Mouse (Mus musculus) midbrain, embryonic 10.5 days (tissue): Measurements from ENCODE around the gene Rptor. TPM values are rescaled to one million over a fixed set of nuclear protein-coding genes. Genes with fewer than 3 reads are reported as not detected.

Source experiments
- DNase-seq: peaks from one replicate; pipeline ENCODE4 v3.0.0-alpha.2; 2017; ENCODE audit warnings: low spot score
- H3K27ac ChIP-seq: fragments of 300-500 bp; sonication (generic); replicated peaks from 2 replicates; pipeline ENCODE4 v1.5.1; 2016; ENCODE audit warnings: mild to moderate bottlenecking
- H3K27me3 ChIP-seq: fragments of 300-500 bp; sonication (generic); 2 replicates; pipeline ENCODE4 v1.6.1; 2016; ENCODE audit warnings: low read depth, mild to moderate bottlenecking; ENCODE audit not compliant: poor library complexity, severe bottlenecking
- H3K36me3 ChIP-seq: fragments of 300-500 bp; sonication (generic); 2 replicates; pipeline ENCODE4 v1.6.1; 2016; ENCODE audit warnings: mild to moderate bottlenecking, moderate library complexity
- H3K4me1 ChIP-seq: fragments of 300-500 bp; sonication (generic); 2 replicates; pipeline ENCODE4 v1.6.1; 2016
- H3K4me3 ChIP-seq: fragments of 300-500 bp; sonication (generic); 2 replicates; pipeline ENCODE4 v1.5.1; 2016; ENCODE audit warnings: mild to moderate bottlenecking, moderate library complexity
- H3K9me3 ChIP-seq: fragments of 300-500 bp; sonication (generic); replicated peaks from 2 replicates; pipeline ENCODE4 v1.6.1; 2016; ENCODE audit warnings: mild to moderate bottlenecking
- WGBS: fragments of 180-500 bp; shearing (Covaris S2); methylation state at CpG from one replicate; pipeline ENCODE4 v1.1.7; 2016; 5-methylcytosine and 5-hydroxymethylcytosine counted together
- polyA plus RNA-seq: library from polyadenylated mRNA; unstranded; fragments of >200 nt; fragmentation: Nextera tagmentation; extraction: Ambion mirVana; gene quantifications from 2 replicates; pipeline ENCODE4 v1.2.1, GENCODE M21; 2016

Rptor gene
- polyA plus RNA-seq, 1 experiment from 2014 or later: 11.0 TPM

GRCm38 (mm10) chr11:119666567-119667108 lies 63.9 kb downstream of the Rptor start:
- Histone ChIP-seq H3K9me3 (no peaks in the 10 kb centered on the region), H3K27ac (peak overlapping the region; percentile 69), H3K4me3 (no peak overlapping the region), H3K36me3 (no peaks in the 10 kb centered on the region), H3K4me1 (peaks cover 34% of the 10 kb centered on the region), H3K27me3 (no peaks in the 10 kb centered on the region)
- DNase-seq: no peak
- WGBS: 27% methylated on average over 2 of the region's 2 CpGs

- Histone ChIP-seq H3K36me3 (peaks cover 9% of the 10 kb centered on the region), H3K27me3 (no peaks in the 10 kb centered on the region), H3K27ac (peak overlapping the region; percentile 29; the same call in 1 of the 2 replicates), H3K4me1 (peaks cover 38% of the 10 kb centered on the region), H3K4me3 (no peak overlapping the region), H3K9me3 (0 out of 2 replicates have a peak, but pooled peaks cover 3% of the 10 kb centered on the region)
- WGBS: 79% methylated on average over 11 of the region's 11 CpGs
- no peak for DNase-seq
Measured at GRCm38 (mm10) chr11:119670690-119671666, 68.3 kb downstream of the Rptor start.

DNA sequence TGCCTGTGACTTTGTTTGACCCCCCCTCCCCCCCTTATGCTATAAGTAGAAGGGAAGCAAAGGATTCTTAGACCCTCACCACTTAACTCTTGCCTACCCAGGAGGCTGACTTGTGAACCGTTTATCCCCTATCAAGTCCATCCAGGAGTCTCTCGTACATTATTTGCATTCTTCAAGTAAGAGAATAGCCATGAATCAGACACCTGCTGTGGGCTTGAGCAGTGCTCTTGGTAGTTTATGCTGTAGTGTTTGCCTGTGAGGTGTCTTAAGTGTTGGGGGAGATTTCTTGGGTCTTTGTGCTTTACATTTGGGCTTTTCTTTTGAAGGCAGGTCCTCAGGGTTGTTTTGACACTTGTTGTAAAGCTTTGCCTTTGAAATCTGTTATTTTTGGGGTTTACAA lies 69.3 kb downstream of the Rptor start:
- no peak for DNase-seq
- H3K27ac ChIP-seq: no peak overlapping the region
- WGBS: 50% methylated on average over 2 of the region's 2 CpGs
- H3K27me3 ChIP-seq: no peaks in the 10 kb centered on the region
- H3K9me3 ChIP-seq: 0 out of 2 replicates have a peak, but pooled peaks cover 3% of the 10 kb centered on the region
- no peak overlapping the region for H3K4me3 ChIP-seq
- H3K36me3 ChIP-seq: peaks cover 9% of the 10 kb centered on the region
- peaks cover 38% of the 10 kb centered on the region for H3K4me1 ChIP-seq

DNA sequence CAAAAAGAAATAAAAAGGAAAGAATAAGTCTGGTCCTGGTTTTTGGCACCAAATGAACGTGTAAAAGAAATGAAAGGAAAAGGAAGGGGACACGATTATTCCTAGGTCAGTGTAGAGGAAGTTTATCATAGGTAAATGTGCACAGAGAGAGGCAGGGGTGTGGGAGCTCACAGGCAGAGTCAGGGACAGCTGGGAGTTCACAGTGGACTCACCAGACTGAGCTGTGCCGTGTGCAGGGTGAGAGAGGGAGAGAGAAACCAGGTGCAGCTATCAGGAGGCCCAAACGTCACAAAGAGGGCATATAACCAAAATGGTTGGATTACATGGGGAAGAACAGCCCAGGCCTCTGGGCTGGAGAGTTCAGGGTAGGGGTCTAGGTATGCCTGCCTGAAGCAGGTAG lies 70.1 kb downstream of the Rptor start:
- Histone ChIP-seq H3K9me3 (0 out of 2 replicates have a peak, but pooled peaks cover 3% of the 10 kb centered on the region), H3K36me3 (peaks cover 9% of the 10 kb centered on the region), H3K27me3 (no peaks in the 10 kb centered on the region), H3K27ac (no peak overlapping the region), H3K4me3 (no peak overlapping the region), H3K4me1 (peaks cover 33% of the 10 kb centered on the region)
- no peak for DNase-seq
- 78% methylated on average over 4 of the region's 4 CpGs for whole genome bisulfite sequencing

- Histone ChIP-seq H3K9me3 (0 out of 2 replicates have a peak, but pooled peaks cover 3% of the 10 kb centered on the region), H3K27me3 (no peaks in the 10 kb centered on the region), H3K27ac (no peak overlapping the region), H3K4me3 (no peak overlapping the region), H3K36me3 (peaks cover 9% of the 10 kb centered on the region), H3K4me1 (peaks cover 30% of the 10 kb centered on the region)
- 84% methylated on average over 4 of the region's 4 CpGs for WGBS
- DNase-seq: no peak
Measured at GRCm38 (mm10) chr11:119674835-119675234, 72.1 kb downstream of the Rptor start.

GRCm38 (mm10) chr11:119675546-119675945 lies 72.8 kb downstream of the Rptor start:
- Histone ChIP-seq H3K27me3 (no peaks in the 10 kb centered on the region), H3K27ac (0 out of 2 replicates have a peak overlapping the region, but pooled peaks have one; percentile 13), H3K4me3 (no peak overlapping the region), H3K9me3 (0 out of 2 replicates have a peak, but pooled peaks cover 3% of the 10 kb centered on the region), H3K4me1 (peaks cover 30% of the 10 kb centered on the region), H3K36me3 (peaks cover 9% of the 10 kb centered on the region)
- WGBS: 86% methylated on average over 6 of the region's 6 CpGs
- no peak for DNase-seq

DNA sequence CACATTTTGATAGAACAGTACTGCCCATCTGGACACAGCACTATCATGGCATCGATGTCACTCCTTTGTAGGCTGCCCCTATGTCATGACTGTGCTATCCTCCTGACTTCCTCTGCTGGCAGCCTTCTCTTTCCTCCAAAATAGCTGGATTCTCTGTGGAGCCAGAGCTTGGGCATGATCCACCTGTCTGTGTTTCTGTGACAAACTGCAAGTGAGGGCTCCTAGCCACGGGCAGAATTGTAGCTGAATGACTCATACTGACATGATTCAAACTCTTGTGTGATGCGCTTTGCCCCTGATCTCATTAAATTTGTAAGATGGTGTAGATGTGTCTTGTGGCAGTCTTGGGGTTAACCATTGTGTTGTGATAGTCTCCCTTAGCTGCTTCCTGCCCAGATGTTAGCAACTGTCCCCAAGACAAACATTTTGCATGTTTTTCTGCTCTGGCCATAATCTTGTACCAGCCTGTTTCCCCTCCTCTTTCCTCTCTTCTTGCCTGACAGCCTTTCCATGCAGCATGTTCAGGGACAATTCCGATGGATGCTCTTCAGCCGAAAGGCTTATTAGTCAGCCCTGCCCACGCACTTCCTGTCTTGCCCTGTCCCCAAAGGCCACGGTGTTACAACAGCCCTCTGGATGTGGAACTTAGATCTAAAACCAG lies 74.2 kb downstream of the Rptor start:
- Histone ChIP-seq H3K4me1 (peaks cover 19% of the 10 kb centered on the region), H3K9me3 (0 out of 2 replicates have a peak, but pooled peaks cover 3% of the 10 kb centered on the region), H3K36me3 (peaks cover 9% of the 10 kb centered on the region), H3K27me3 (no peaks in the 10 kb centered on the region), H3K4me3 (no peak overlapping the region), H3K27ac (no peak overlapping the region)
- no peak for DNase-seq
- WGBS: 88% methylated on average over 7 of the region's 7 CpGs

DNA sequence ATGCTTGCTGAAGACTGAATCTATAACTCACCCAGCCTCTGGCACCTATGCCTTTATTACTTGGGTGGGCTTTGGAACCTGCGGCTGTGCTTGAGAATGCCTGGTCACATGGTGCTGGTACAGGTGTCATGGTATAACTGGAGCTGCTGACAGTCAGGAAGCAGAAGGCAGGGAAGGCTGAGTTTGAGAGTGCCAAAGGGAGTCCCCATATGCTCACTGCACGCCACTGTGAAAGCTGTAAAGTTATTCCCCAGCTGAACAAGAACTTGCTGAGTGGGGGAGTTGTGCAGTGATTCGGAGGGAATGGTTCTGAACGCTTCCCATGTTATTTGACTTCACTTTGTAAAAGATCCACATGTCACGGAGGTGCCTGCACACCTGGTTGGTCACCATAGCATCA lies 75.7 kb downstream of the Rptor start:
- no peak overlapping the region for H3K4me3 ChIP-seq
- peaks cover 7% of the 10 kb centered on the region for H3K36me3 ChIP-seq
- 0 out of 2 replicates have a peak, but pooled peaks cover 3% of the 10 kb centered on the region for H3K9me3 ChIP-seq
- H3K4me1 ChIP-seq: peaks cover 16% of the 10 kb centered on the region
- no peak for DNase-seq
- no peaks in the 10 kb centered on the region for H3K27me3 ChIP-seq
- H3K27ac ChIP-seq: no peak overlapping the region
- 95% methylated on average over 5 of the region's 5 CpGs for WGBS

DNA sequence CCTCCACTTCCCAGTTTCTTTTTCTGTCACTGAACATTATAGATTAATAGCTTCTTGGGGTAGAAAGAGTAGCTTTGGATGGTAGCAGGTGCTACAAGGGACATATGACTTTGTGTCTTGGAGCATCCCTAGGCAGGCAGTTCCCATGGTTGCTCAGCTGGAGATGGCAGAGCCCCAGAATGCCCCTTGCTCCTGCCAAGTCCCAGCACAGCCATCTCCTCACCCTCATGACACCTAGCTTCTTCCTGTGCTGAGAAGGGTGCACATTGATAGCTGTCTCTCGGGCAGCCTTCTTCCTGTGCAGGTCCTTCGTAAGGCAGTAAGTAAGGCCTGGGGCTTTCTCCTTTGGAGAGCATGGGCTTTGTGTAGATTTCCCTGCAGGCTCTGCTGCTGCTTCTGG lies 78.0 kb downstream of the Rptor start:
- Histone ChIP-seq H3K9me3 (no peaks in the 10 kb centered on the region), H3K4me1 (peaks cover 21% of the 10 kb centered on the region), H3K36me3 (no peaks in the 10 kb centered on the region), H3K4me3 (no peak overlapping the region), H3K27ac (no peak overlapping the region), H3K27me3 (no peaks in the 10 kb centered on the region)
- 92% methylated on average over 2 of the region's 2 CpGs for WGBS
- no peak for DNase-seq

DNA sequence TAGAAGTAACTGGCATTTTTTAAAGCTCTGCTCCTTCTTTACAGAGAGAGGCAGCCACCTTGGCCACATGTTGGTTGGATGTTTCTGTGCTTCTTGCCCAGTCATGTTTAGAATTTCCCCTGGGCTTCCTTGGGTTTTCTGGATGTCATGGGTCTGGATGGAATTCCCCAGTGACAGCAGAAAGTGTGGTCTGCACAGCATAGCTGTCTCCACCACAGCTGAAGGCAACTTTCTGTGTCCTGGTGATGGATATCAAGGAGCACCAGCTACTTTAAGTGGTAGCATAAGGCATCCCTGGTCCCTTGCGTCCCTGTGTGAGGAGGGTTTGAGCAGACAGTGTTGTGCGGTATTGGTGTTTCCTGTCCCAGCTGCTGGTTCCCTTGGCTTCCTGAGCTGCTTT lies 79.6 kb downstream of the Rptor start:
- no peak for DNase-seq
- no peak overlapping the region for H3K27ac ChIP-seq
- peaks cover 12% of the 10 kb centered on the region; the same call in 1 of the 2 replicates for H3K4me1 ChIP-seq
- no peaks in the 10 kb centered on the region for H3K27me3 ChIP-seq
- 91% methylated on average over 2 of the region's 2 CpGs for WGBS
- H3K9me3 ChIP-seq: no peaks in the 10 kb centered on the region
- no peaks in the 10 kb centered on the region for H3K36me3 ChIP-seq
- no peak overlapping the region for H3K4me3 ChIP-seq

DNA sequence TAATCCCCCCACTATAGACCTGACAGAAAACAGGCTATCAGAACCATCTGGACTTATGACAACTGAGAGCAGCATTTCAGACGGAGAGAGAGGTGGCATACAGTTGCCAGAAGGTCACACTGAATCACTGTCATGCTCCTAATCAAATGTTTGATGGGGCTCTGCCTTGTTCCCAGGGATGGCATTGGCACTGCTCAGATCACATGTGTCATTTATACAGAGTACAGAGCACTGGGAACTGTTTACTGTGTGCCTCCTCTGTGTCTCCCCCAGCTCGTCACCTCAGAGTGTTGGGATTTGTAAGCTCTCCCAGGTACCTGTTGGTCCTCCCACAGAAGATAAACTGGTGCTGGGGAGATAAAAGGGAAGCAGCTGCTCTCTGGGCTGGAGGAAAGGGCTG lies 81.1 kb downstream of the Rptor start:
- no peaks in the 10 kb centered on the region for H3K9me3 ChIP-seq
- no peaks in the 10 kb centered on the region for H3K36me3 ChIP-seq
- 86% methylated on average over 2 of the region's 2 CpGs for WGBS
- no peak overlapping the region for H3K27ac ChIP-seq
- H3K4me3 ChIP-seq: no peak overlapping the region
- H3K27me3 ChIP-seq: no peaks in the 10 kb centered on the region
- peaks cover 12% of the 10 kb centered on the region; the same call in 1 of the 2 replicates for H3K4me1 ChIP-seq
- no peak for DNase-seq

DNA sequence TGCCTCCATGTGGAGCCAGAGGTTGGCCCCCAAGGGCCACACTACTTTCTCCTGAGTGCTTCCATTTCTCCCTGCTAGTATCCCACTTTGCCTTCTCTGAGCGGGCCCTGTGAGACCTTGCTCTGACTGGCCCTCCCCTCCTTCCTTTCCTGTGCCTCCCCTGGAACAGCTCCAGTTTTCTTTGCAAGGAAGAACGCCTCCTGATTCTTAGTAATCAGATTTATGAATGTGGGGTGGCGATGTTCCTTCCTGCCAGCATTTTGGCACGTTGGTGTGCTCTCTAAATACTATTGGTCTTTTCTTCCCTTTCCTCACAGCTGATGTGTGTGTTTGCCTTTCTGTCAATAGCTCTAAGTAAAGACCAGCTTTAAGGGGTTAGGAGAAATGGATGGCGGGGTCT lies 82.8 kb downstream of the Rptor start:
- Histone ChIP-seq H3K27me3 (no peaks in the 10 kb centered on the region), H3K4me1 (peaks cover 12% of the 10 kb centered on the region; the same call in 1 of the 2 replicates), H3K36me3 (no peaks in the 10 kb centered on the region), H3K27ac (peak overlapping the region; percentile 46; the same call in 1 of the 2 replicates), H3K9me3 (no peaks in the 10 kb centered on the region), H3K4me3 (no peak overlapping the region)
- DNase-seq: no peak
- WGBS: 81% methylated on average over 5 of the region's 5 CpGs
